Mouse (Mus musculus): ENCODE measurements around the gene Ccl27a. TPM values are rescaled to one million over a fixed set of nuclear protein-coding genes. Genes with fewer than 3 reads are reported as not detected.

Ccl27a gene
- total and polyA plus RNA-seq, 2 experiments from 2014 or later: 191 to 318 TPM

DNA sequence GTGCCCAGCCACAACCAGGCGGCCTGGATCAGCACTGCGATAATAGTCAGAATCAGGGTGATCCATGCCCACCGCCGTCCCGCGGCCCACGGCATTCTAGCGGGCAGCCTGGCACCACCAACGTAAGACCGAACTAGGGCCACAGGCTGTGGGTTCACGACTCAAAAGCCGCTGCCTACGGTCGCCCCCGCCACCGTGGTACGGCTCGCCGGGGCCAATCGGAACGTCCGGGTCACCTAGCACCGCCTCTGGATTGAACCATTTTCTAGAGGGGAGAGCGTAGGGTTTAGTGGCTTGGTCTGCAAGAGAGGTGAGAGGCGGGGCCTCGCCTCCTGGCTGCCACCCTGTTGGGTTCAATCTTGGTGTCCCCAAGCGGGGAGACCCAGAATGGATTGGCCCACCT lies 32.9 kb downstream of the Ccl27a start:
- H3K36me3 ChIP-seq (ENCODE audit: insufficient read depth, low read length): 0 out of 2 replicates have a peak, but pooled peaks cover 7% of the 10 kb centered on the region
- H3K9me3 ChIP-seq (ENCODE audit: low read length): 0 out of 2 replicates have a peak, but pooled peaks cover under 1% of the 10 kb centered on the region
- peak; percentile 97 for DNase-seq (ENCODE audit: low spot score)
- peak overlapping the region; percentile 74 for H3K9ac ChIP-seq (replicated peaks; ENCODE audit: low read length, poor library complexity, severe bottlenecking)
- peaks cover 9% of the 10 kb centered on the region; the same call in 1 of the 2 replicates for H3K4me1 ChIP-seq (ENCODE audit: insufficient read depth, low read length)
- TF ChIP-seq CTCF (IDR thresholded peaks at IDR 0.05): peak; percentile 54
- H3K27me3 ChIP-seq (ENCODE audit: insufficient read depth, low read length): no peaks in the 10 kb centered on the region
- peak overlapping the region; percentile 72 for H3K4me3 ChIP-seq (ENCODE audit: low read depth, low read length)
- peak overlapping the region; percentile 79 for H3K4me2 ChIP-seq (ENCODE audit: low read depth, low read length, poor library complexity, severe bottlenecking)
- peak; percentile 95 for ATAC-seq (ENCODE audit: low FRiP score)
- under 1% methylated on average over 27 of the region's 27 CpGs for WGBS
- H3K27ac ChIP-seq (ENCODE audit: low read depth, low read length): peak overlapping the region; percentile 82

DNA sequence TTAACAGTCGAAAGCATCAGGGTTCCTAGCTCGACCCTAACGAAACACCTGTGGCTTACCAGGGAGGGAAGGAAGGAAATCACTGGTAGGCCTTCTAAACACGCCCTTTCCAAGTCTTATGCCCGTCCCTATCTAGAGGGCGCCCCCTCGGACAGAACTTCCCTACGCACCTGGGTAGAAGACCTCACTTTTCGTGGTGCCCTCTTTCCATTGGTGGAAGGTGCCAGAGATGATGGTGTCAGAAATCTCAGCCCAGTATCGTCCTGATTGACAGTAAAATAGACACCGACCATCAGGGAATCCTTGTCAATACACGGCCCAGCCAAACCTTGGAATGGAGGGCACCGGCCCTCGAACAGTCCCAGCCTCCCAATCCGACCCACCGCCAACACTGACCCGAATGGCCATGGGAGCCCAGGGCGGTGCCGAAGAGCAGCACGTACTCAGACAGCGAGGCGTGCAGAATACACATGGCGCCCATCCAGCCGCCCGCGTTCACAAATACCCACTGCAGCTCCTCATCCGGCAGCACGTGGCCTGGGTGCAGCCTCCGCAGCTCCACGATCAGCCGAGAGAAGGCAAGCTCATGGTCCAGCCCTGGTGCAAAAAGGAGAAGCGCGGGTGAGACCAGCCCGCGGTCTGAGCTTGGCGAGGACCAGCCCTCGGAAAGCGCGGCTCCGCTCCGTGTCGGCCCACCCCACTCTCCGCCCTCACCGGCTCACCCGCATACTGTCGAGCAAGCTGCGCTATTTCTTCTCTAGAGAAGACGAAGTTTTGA lies 33.5 kb downstream of the Ccl27a start:
- peak; percentile 46 for TF ChIP-seq CTCF (IDR thresholded peaks at IDR 0.05)
- Histone ChIP-seq H3K4me1 (ENCODE audit: insufficient read depth, low read length) (peaks cover 9% of the 10 kb centered on the region; the same call in 1 of the 2 replicates), H3K9me3 (ENCODE audit: low read length) (no peaks in the 10 kb centered on the region), H3K4me3 (ENCODE audit: low read depth, low read length) (peak overlapping the region; percentile 72), H3K36me3 (ENCODE audit: insufficient read depth, low read length) (0 out of 2 replicates have a peak, but pooled peaks cover 7% of the 10 kb centered on the region), H3K27me3 (ENCODE audit: insufficient read depth, low read length) (no peaks in the 10 kb centered on the region), H3K4me2 (ENCODE audit: low read depth, low read length, poor library complexity, severe bottlenecking) (peak overlapping the region; percentile 79), H3K9ac (replicated peaks; ENCODE audit: low read length, poor library complexity, severe bottlenecking) (peak overlapping the region; percentile 74), H3K27ac (ENCODE audit: low read depth, low read length) (peak overlapping the region; percentile 82)
- ATAC-seq (ENCODE audit: low FRiP score) (peak; percentile 75), DNase-seq (ENCODE audit: low spot score) (peak; percentile 52)
- WGBS: 1% methylated on average over 48 of the region's 48 CpGs

DNA sequence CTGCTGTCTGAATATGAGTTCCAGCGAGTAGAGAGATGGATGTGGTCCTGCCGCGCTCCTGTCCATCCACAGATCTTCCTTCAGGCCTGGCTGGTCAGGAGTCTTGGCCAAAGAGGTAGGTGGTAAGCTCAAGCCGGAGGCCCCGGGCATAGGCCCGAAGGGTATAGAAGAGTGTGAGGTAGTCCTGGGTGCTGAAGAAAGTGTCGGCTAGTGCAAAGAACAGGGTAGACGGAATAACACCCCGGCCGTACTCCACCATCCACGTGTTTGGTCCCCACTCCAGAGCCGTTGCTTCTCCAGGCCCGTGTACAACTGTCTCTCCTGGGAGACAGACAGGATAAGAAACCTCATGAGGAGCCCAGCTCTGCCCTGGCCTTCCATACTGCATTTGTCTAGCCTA lies 34.8 kb downstream of the Ccl27a start:
- TF ChIP-seq CTCF (IDR thresholded peaks at IDR 0.05): no peak
- H3K4me1 ChIP-seq (ENCODE audit: insufficient read depth, low read length): peaks cover 9% of the 10 kb centered on the region; the same call in 1 of the 2 replicates
- whole genome bisulfite sequencing: 95% methylated on average over 13 of the region's 13 CpGs
- H3K9ac ChIP-seq (replicated peaks; ENCODE audit: low read length, poor library complexity, severe bottlenecking): no peak overlapping the region
- DNase-seq (ENCODE audit: low spot score): no peak
- no peaks in the 10 kb centered on the region for H3K27me3 ChIP-seq (ENCODE audit: insufficient read depth, low read length)
- H3K9me3 ChIP-seq (ENCODE audit: low read length): no peaks in the 10 kb centered on the region
- no peak overlapping the region for H3K4me2 ChIP-seq (ENCODE audit: low read depth, low read length, poor library complexity, severe bottlenecking)
- no peak overlapping the region for H3K4me3 ChIP-seq (ENCODE audit: low read depth, low read length)
- H3K27ac ChIP-seq (ENCODE audit: low read depth, low read length): no peak overlapping the region
- ATAC-seq (ENCODE audit: low FRiP score): no peak
- H3K36me3 ChIP-seq (ENCODE audit: insufficient read depth, low read length): 0 out of 2 replicates have a peak, but pooled peaks cover 7% of the 10 kb centered on the region

DNA sequence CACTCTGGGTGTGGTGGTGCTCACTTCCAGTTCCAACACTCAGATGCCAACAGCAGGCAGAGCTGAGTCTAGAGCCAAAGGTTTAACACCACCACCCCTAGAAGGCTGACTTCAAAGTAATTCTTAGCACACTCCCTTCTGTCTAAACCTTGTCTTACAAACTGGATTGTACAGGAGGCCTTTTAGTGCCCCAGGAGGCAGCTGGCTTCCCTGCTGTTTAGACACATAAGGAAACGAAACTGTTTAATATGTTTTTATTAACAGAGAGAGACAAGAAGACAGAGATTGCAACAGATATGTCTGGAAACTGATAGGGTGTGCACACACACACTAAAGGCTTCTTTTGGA lies 35.8 kb downstream of the Ccl27a start:
- 0 out of 2 replicates have a peak, but pooled peaks cover 7% of the 10 kb centered on the region for H3K36me3 ChIP-seq (ENCODE audit: insufficient read depth, low read length)
- peaks cover 9% of the 10 kb centered on the region; the same call in 1 of the 2 replicates for H3K4me1 ChIP-seq (ENCODE audit: insufficient read depth, low read length)
- TF ChIP-seq CTCF (IDR thresholded peaks at IDR 0.05): no peak
- ATAC-seq (ENCODE audit: low FRiP score) (no peak), DNase-seq (ENCODE audit: low spot score) (no peak)
- no peak overlapping the region for H3K4me3 ChIP-seq (ENCODE audit: low read depth, low read length)
- no peak overlapping the region for H3K4me2 ChIP-seq (ENCODE audit: low read depth, low read length, poor library complexity, severe bottlenecking)
- H3K27me3 ChIP-seq (ENCODE audit: insufficient read depth, low read length): peaks cover under 1% of the 10 kb centered on the region; the same call in 1 of the 2 replicates
- WGBS: 62% methylated on average over 1 of the region's 1 CpGs
- H3K27ac ChIP-seq (ENCODE audit: low read depth, low read length): no peak overlapping the region
- no peaks in the 10 kb centered on the region for H3K9me3 ChIP-seq (ENCODE audit: low read length)
- H3K9ac ChIP-seq (replicated peaks; ENCODE audit: low read length, poor library complexity, severe bottlenecking): no peak overlapping the region

DNA sequence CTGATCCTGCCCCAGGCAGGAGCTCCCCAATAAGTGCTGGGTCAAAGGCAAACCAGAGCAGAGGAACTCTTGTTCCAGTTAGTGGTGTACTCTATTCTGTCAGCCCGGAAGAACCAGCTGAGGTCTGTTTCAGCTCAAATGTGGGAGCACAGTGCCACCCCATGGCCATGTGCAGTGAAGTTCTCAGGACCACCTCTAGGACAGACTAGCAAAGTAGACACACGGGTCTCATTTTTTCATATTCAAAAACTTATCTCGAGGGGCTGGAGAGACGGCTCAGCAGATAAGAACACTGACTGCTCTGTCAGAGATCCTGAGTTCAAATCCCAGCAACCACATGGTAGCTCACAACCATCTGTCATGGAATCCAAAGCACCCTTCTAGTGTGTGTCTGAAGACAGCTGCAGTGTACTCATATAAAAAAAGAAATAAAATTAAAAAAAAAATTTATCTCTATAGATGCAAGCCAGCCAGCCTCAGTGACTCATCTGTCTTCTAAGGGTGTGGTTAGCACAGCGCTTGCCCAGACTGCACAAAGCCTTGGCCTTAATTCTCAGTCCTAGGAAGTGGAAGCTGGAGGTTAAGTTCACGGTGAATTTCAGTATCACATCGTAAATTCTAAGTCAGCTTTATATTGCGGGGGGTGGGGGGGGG lies 36.3 kb downstream of the Ccl27a start:
- no peak overlapping the region for H3K4me2 ChIP-seq (ENCODE audit: low read depth, low read length, poor library complexity, severe bottlenecking)
- no peak overlapping the region for H3K27ac ChIP-seq (ENCODE audit: low read depth, low read length)
- ATAC-seq (ENCODE audit: low FRiP score): peak; percentile 52; the same call in 1 of the 2 replicates
- peak; percentile 93 for TF ChIP-seq CTCF (IDR thresholded peaks at IDR 0.05)
- no peak overlapping the region for H3K4me3 ChIP-seq (ENCODE audit: low read depth, low read length)
- 0 out of 2 replicates have a peak, but pooled peaks cover 7% of the 10 kb centered on the region for H3K36me3 ChIP-seq (ENCODE audit: insufficient read depth, low read length)
- 44% methylated on average over 8 of the region's 8 CpGs for WGBS
- peaks cover 6% of the 10 kb centered on the region; the same call in 1 of the 2 replicates for H3K27me3 ChIP-seq (ENCODE audit: insufficient read depth, low read length)
- H3K4me1 ChIP-seq (ENCODE audit: insufficient read depth, low read length): peaks cover 9% of the 10 kb centered on the region; the same call in 1 of the 2 replicates
- H3K9me3 ChIP-seq (ENCODE audit: low read length): no peaks in the 10 kb centered on the region
- no peak overlapping the region for H3K9ac ChIP-seq (replicated peaks; ENCODE audit: low read length, poor library complexity, severe bottlenecking)
- DNase-seq (ENCODE audit: low spot score): peak; percentile 88

All from midbrain, postnatal 0 days (tissue).